Mouse (Mus musculus) liver, embryonic 12.5 days (tissue): ENCODE results near the gene Cdc123. TPM values are rescaled to one million over a fixed set of nuclear protein-coding genes. Genes with fewer than 3 reads are reported as not detected.

Experiments
- ATAC-seq: fragments of 200-750 bp; cut with Nextera tagmentation; 2 replicates; pipeline ENCODE4 v1.8.0; 2017; ENCODE audit warnings: moderate number of reproducible peaks, mild to moderate bottlenecking, moderate library complexity
- H3K27ac ChIP-seq: fragments of 300-500 bp; sonication (generic); 2 replicates; pipeline ENCODE4 v1.5.1; 2016; ENCODE audit warnings: mild to moderate bottlenecking
- H3K27me3 ChIP-seq: fragments of 300-500 bp; sonication (generic); replicated peaks from 2 replicates; pipeline ENCODE4 v1.6.1; 2016; ENCODE audit warnings: mild to moderate bottlenecking, moderate library complexity
- H3K36me3 ChIP-seq: fragments of 300-500 bp; sonication (generic); 2 replicates; pipeline ENCODE4 v1.6.1; 2016; ENCODE audit warnings: mild to moderate bottlenecking, moderate library complexity
- H3K4me1 ChIP-seq: fragments of 300-500 bp; sonication (generic); 2 replicates; pipeline ENCODE4 v1.6.1; 2016
- H3K4me2 ChIP-seq: fragments of 300-500 bp; sonication (generic); 2 replicates; pipeline ENCODE4 v1.6.1; 2016; ENCODE audit warnings: mild to moderate bottlenecking, moderate library complexity
- H3K4me3 ChIP-seq: fragments of 300-500 bp; sonication (generic); 2 replicates; pipeline ENCODE4 v1.5.1; 2016; ENCODE audit warnings: mild to moderate bottlenecking, moderate library complexity
- H3K9ac ChIP-seq: fragments of 300-500 bp; sonication (generic); 2 replicates; pipeline ENCODE4 v1.6.1; 2016; ENCODE audit warnings: mild to moderate bottlenecking, moderate library complexity
- H3K9me3 ChIP-seq: fragments of 300-500 bp; sonication (generic); replicated peaks from 2 replicates; pipeline ENCODE4 v1.6.1; 2016; ENCODE audit warnings: mild to moderate bottlenecking, moderate library complexity
- WGBS: fragments of 180-500 bp; shearing (Covaris S2); methylation state at CpG from one replicate; pipeline ENCODE4 v1.1.7; 2016; ENCODE audit not compliant: insufficient replicate concordance; 5-methylcytosine and 5-hydroxymethylcytosine counted together
- polyA plus RNA-seq: library from polyadenylated mRNA; unstranded; fragments of >200 nt; fragmentation: Nextera tagmentation; extraction: Ambion mirVana; gene quantifications from 2 replicates; pipeline ENCODE4 v1.2.1, GENCODE M21; 2016

Gene Cdc123
- polyA plus RNA-seq, 1 experiment from 2014 or later: 195 TPM

- Histone ChIP-seq H3K27ac (no peak overlapping the region), H3K4me2 (no peak overlapping the region), H3K4me3 (no peak overlapping the region), H3K9ac (no peak overlapping the region), H3K4me1 (no peaks in the 10 kb centered on the region), H3K36me3 (no peaks in the 10 kb centered on the region), H3K27me3 (no peaks in the 10 kb centered on the region), H3K9me3 (no peaks in the 10 kb centered on the region)
- 80% methylated on average over 2 of the region's 2 CpGs for WGBS
- no peak for ATAC-seq
Observed at GRCm38 (mm10) chr2:5758569-5758968, 86.4 kb downstream of the Cdc123 start.

DNA sequence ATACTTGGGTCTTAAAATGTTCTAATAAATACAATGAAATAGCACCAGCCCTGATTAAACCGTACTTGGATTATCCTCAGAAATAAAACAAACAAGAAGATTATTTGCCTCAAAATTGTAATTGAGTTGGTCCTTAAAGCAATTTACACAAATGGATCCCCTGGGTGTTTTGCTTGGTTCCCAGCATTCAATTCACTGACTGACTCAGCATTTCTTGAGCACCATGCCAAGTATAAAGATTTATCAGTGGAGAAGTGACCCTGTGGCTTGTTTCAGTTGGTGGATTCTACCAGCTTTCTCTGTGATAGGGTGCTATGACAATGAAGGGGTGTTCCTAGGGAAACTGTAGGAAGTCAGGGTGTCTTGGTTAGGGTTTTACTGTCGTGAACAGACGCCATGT is 94.1 kb downstream of the Cdc123 start:
- H3K4me3 ChIP-seq: no peak overlapping the region
- no peak overlapping the region for H3K4me2 ChIP-seq
- no peaks in the 10 kb centered on the region for H3K27me3 ChIP-seq
- H3K27ac ChIP-seq: no peak overlapping the region
- no peaks in the 10 kb centered on the region for H3K9me3 ChIP-seq
- ATAC-seq: no peak
- H3K4me1 ChIP-seq: no peaks in the 10 kb centered on the region
- 65% methylated on average over 3 of the region's 3 CpGs for WGBS
- no peaks in the 10 kb centered on the region for H3K36me3 ChIP-seq
- H3K9ac ChIP-seq: no peak overlapping the region

GRCm38 (mm10) chr2:5749210-5749609 is 95.8 kb downstream of the Cdc123 start:
- no peak for ATAC-seq
- H3K4me3 ChIP-seq: no peak overlapping the region
- H3K36me3 ChIP-seq: no peaks in the 10 kb centered on the region
- 79% methylated on average over 6 of the region's 6 CpGs for WGBS
- no peak overlapping the region for H3K27ac ChIP-seq
- no peaks in the 10 kb centered on the region for H3K4me1 ChIP-seq
- H3K9me3 ChIP-seq: no peaks in the 10 kb centered on the region
- no peak overlapping the region for H3K4me2 ChIP-seq
- H3K27me3 ChIP-seq: no peaks in the 10 kb centered on the region
- H3K9ac ChIP-seq: no peak overlapping the region

DNA sequence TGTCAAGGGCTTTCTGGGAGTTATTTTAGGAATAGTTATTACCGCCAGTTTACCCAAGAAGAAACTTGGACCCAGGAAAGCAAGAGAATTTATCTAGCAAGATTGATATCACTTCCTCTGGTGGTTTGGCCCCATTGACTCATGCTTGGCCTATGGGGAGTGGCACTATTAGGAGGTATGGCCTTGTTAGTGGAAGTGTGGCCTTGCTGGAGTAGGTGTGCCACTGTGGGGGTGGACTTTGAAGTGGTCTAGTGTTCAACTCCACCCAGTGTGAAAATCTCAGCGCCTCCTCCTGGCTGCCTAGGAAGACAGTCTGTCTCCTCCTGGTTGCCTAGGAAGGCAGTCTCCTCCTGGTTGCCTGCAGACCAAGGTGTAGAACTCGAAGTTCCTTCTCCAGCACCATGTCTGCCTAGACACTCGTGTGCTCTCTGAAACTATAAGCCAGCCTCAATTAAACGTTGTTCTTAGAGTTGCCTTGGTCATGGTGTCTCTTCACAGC is 97.4 kb downstream of the Cdc123 start:
- no peak overlapping the region for H3K4me3 ChIP-seq
- no peaks in the 10 kb centered on the region for H3K36me3 ChIP-seq
- no peaks in the 10 kb centered on the region for H3K4me1 ChIP-seq
- no peak overlapping the region for H3K9ac ChIP-seq
- WGBS: 58% methylated on average over 5 of the region's 5 CpGs
- no peaks in the 10 kb centered on the region for H3K9me3 ChIP-seq
- H3K4me2 ChIP-seq: no peak overlapping the region
- no peak for ATAC-seq
- H3K27ac ChIP-seq: no peak overlapping the region
- no peaks in the 10 kb centered on the region for H3K27me3 ChIP-seq

DNA sequence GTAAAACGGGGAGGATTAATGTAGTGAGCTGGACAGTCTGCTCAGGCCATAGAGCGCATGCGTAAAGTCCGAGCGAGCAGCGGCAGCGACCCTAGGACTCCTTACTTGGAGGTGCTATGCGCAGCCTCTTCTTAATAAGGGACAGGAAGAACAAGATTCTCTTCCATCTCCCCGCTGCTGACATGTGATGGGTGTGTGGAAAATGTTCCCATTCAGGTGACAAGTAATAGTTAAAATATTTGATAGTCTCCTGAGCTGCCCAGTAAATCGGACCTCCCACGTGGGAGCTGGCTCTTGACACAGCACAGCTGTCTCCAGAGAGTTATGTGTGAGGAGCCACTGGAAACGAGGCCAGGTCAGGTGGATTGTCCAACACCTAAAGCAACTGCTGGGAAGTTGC is 98.4 kb downstream of the Cdc123 start:
- Histone ChIP-seq H3K27ac (no peak overlapping the region), H3K36me3 (no peaks in the 10 kb centered on the region), H3K4me1 (no peaks in the 10 kb centered on the region), H3K9me3 (no peaks in the 10 kb centered on the region), H3K27me3 (no peaks in the 10 kb centered on the region), H3K4me3 (no peak overlapping the region), H3K4me2 (no peak overlapping the region), H3K9ac (no peak overlapping the region)
- WGBS: 72% methylated on average over 12 of the region's 12 CpGs
- ATAC-seq: no peak

Other genes with a start within 250 kb of the Cdc123 start
- 1.3 and 1.5 TPM in 2 replicates for gene Camk1d, start 130.6 kb downstream of the Cdc123 start, polyA plus RNA-seq
- 84.4 and 86.6 TPM in 2 replicates for gene Nudt5, start 145 bp downstream of the Cdc123 start, polyA plus RNA-seq
- 0.94 and 1.8 TPM in 2 replicates for gene Gm13199, start 17.8 kb upstream of the Cdc123 start, polyA plus RNA-seq
- 22.8 and 24.2 TPM in 2 replicates for gene Sec61a2, start 50.3 kb upstream of the Cdc123 start, polyA plus RNA-seq
- 2.3 and 3.1 TPM in 2 replicates for gene Dhtkd1, start 97.6 kb upstream of the Cdc123 start, polyA plus RNA-seq
- gene Upf2, start 106.3 kb upstream of the Cdc123 start, polyA plus RNA-seq: 6.8 and 7.4 TPM in 2 replicates